ENCODE assay signal across 7 mouse cellular contexts in genomic region chr1:135583081-135583677, GRCm38 (mm10). TPM values are rescaled to one million over a fixed set of nuclear protein-coding genes. Genes with fewer than 3 reads are reported as not detected.
DNase-seq lines count a peak whose midpoint lies in the region; ATAC-seq lines count a peak whose summit lies in the region.

No protein-coding gene starts in this region.

- H3K27me3 ChIP-seq in intestine, embryonic 15.5 days (replicated peaks) = peaks cover 7% of the 10 kb centered on the region
- H3K27me3 ChIP-seq in limb, embryonic 15.5 days = no peaks in the 10 kb centered on the region

- peak; percentile 39 for ATAC-seq in intestine, embryonic 15.5 days
- ATAC-seq in limb, embryonic 15.5 days (ENCODE audit: insufficient number of reproducible peaks, low FRiP score, low TSS enrichment, low read depth) = no peak

- DNase-seq in embryo, embryonic 10 days (ENCODE audit: low spot score) = peak; percentile 81
- DNase-seq in gastrocnemius, postnatal 10 days = peak; percentile 33
- peak; percentile 65 for DNase-seq in retina, embryonic 14.5 days (ENCODE audit: low spot score)
- no peak for DNase-seq in spleen, adult 12 weeks (ENCODE audit: low spot score)

- H3K36me3 ChIP-seq in intestine, embryonic 15.5 days = no peaks in the 10 kb centered on the region
- no peaks in the 10 kb centered on the region for H3K36me3 ChIP-seq in limb, embryonic 15.5 days

- peak overlapping the region; percentile 64 for H3K9ac ChIP-seq in intestine, embryonic 15.5 days
- no peak overlapping the region for H3K9ac ChIP-seq in limb, embryonic 15.5 days

- peak overlapping the region; percentile 49 for H3K4me3 ChIP-seq in brown adipose tissue, adult 24 weeks (ENCODE audit: insufficient read depth, low read depth, low read length)
- peak overlapping the region; percentile 62 for H3K4me3 ChIP-seq in intestine, embryonic 15.5 days (replicated peaks)
- H3K4me3 ChIP-seq in limb, embryonic 15.5 days = peak overlapping the region; percentile 52

- peak overlapping the region; percentile 27 for H3K27ac ChIP-seq in brown adipose tissue, adult 24 weeks (replicated peaks; ENCODE audit: low read depth, low read length)
- H3K27ac ChIP-seq in intestine, embryonic 15.5 days = peak overlapping the region; percentile 79
- H3K27ac ChIP-seq in limb, embryonic 15.5 days = peak overlapping the region; percentile 52

- H3K4me2 ChIP-seq in intestine, embryonic 15.5 days (replicated peaks) = peak overlapping the region; percentile 96
- H3K4me2 ChIP-seq in limb, embryonic 15.5 days = peak overlapping the region; percentile 76

- H3K4me1 ChIP-seq in brown adipose tissue, adult 24 weeks (ENCODE audit: control insufficient read depth, insufficient read depth, insufficient read length, low read length) = peaks cover 17% of the 10 kb centered on the region
- H3K4me1 ChIP-seq in intestine, embryonic 15.5 days (replicated peaks) = peaks cover 50% of the 10 kb centered on the region
- peaks cover 67% of the 10 kb centered on the region for H3K4me1 ChIP-seq in limb, embryonic 15.5 days

- 9% methylated on average over 15 of the region's 15 CpGs for WGBS in intestine, embryonic 15.5 days
- whole genome bisulfite sequencing in limb, embryonic 15.5 days = 12% methylated on average over 15 of the region's 15 CpGs

- no peaks in the 10 kb centered on the region for H3K9me3 ChIP-seq in intestine, embryonic 15.5 days
- H3K9me3 ChIP-seq in limb, embryonic 15.5 days = no peaks in the 10 kb centered on the region

RNA-seq across cellular contexts. Expression of gene Nav1, which starts 23.9 kb away (rescaled TPM):
- 5.5 and 7.8 TPM in 2 replicates for polyA plus RNA-seq in brown adipose tissue, adult 24 weeks (2012; ENCODE audit: insufficient read depth, insufficient read length, missing spikeins)
- total RNA-seq in gastrocnemius, postnatal 10 days (2021) = 10 to 100 TPM; 17.2 to 29.5 TPM
- 11.5 and 12.5 TPM in 2 replicates for polyA plus RNA-seq in intestine, embryonic 15.5 days (2015; fragmentation: Nextera tagmentation; extraction: Ambion mirVana)
- 10.4 and 10.6 TPM in 2 replicates for polyA plus RNA-seq in limb, embryonic 15.5 days (2015; fragmentation: Nextera tagmentation; extraction: Ambion mirVana)

Comparison
In these comparisons a context has a peak if more than half of its experiments do, and no peak if none do; other contexts are left out.
1. H3K27ac ChIP-seq: peak in every context shown above with its lines; median percentile 79 in intestine, embryonic 15.5 days; 52 in limb, embryonic 15.5 days; 27 in brown adipose tissue, adult 24 weeks.